Mouse (Mus musculus) cortical plate, adult 2 months (tissue): ENCODE data around the gene Olig1.

Experiments
- CTCF ChIP-seq: fragments of 200-500 bp; IDR thresholded peaks from 2 replicates; pipeline ENCODE4 v1.5.1; 2011; ENCODE audit warnings: mild to moderate bottlenecking, control low read depth, low read length; ENCODE audit not compliant: insufficient read depth; ENCODE audit errors: extremely low read depth
- POLR2A ChIP-seq: fragments of 200-500 bp; IDR thresholded peaks from 2 replicates; pipeline ENCODE4 v1.6.1; 2011; ENCODE audit warnings: mild to moderate bottlenecking, low read length, control low read depth; ENCODE audit not compliant: insufficient read depth; ENCODE audit errors: extremely low read depth

- TF ChIP-seq CTCF (no peak), POLR2A (no peak)
Observed at GRCm38 (mm10) chr16:91231781-91232469, 37.6 kb upstream of the Olig1 start.
